Mouse (Mus musculus): ENCODE measurements around the gene Mcm8.

Gene Mcm8

DNA sequence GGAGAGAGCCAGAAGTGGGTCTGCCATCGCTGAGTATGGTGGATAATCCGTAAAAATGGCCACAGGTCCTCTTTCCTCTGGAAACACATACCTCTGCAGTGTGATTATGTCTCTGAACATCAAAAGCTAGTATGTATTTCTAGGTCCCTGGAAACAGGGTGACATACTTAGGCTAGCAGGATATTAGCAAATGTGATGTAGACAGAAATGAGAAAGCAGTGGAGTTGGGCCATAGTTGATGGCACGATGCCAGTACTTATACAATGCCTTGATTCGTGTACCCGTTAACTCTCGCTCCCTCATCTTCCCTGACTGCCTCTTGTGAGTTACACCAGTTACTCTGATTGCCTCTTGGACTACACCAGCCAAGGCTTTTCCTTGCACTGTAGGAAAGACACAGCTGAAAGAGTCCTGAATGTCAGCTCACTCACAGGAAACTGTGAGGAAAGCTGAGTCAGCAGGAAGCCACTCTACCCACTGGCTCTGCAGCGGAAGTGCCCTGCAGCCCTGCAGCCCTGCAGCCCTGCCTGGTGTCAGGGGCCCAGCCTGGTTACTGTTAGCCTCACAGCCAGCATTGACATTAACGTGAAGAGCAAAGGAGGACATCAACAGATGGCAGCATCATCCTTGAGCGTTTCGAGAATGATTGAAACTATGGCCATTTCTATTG, 57.9 kb downstream of the Mcm8 start:
- DNase-seq (ENCODE audit: extremely low spot score): no peak

DNA sequence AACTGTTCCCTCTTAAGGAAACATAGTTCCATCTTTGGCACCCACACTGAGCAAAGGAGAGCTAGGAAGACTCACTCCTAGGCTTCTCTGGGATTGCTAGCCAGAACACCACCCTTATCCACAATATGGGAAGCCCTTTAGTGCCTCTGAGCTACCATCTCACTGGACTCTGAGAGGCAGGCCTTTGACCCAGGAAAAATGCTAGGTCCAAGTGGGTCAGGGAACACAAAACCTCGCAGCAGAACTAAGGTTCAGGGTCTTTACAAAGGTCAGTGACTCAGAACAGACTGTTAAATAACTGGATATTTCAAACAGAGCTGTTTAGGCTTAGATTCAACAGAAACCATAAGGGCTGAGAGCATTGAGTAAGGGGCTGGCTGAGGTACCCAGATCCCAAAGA, 61.0 kb downstream of the Mcm8 start:
- DNase-seq (ENCODE audit: extremely low spot score): no peak

- DNase-seq (ENCODE audit: extremely low spot score): peak; percentile 68
Measured at GRCm38 (mm10) chr2:132879261-132880044, 63.5 kb downstream of the Mcm8 start.

GRCm38 (mm10) chr2:132880844-132881645, 65.1 kb downstream of the Mcm8 start, which contains the start of gene Lrrn4:
Gene Lrrn4, minus strand, starts transcription at chr2:132880891.
- DNase-seq (ENCODE audit: extremely low spot score): peak; percentile 60

DNA sequence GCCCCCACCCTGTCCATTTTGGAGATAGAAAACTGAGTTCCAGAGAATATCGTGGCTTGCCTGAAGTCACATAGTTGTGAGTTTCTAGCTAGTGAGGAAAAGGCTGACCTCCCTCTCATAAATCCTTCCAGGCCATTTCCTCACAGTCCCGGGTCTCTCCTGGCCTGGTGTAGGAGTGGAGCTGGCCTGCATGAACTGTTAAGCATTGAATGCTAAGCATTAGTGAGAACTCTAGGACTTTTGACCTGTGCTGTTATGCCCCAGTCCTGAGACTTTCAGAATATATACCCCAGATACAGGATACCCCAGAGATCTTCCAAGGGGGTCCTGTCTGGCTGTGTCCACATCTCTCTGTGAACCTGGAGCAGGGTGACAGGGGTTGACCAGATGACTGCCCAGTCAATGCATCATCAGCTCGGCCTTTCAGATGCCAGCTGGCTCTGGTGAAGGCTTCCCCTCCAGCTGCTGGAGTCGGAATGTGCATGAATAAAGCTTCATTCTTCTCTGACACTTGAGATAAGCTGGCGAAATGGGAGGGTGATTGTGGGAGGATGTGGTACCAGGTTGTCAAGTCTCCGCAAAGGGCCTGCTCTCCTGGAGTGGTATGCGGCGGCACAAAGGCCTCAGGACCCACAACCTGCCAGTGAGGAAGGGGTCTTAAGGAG, 68.5 kb downstream of the Mcm8 start:
- DNase-seq (ENCODE audit: extremely low spot score): no peak

DNA sequence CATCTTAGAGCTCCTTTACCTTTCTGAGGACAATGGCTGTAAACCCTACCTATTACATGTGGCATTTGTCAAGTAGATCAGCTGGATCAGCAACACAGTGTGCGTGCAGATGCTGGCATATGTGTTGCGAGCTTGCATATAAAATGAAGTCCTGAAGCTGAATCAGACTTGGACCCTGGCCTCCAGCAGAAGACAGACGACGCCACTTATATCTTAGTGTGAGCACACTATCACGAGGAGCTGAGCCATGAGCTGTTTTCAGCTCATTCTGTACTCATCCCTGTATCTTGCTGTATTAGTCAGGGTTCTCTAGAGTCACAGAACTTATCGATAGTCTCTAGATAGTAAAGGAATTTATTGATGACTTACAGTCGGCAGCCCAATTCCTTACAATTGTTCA, 69.4 kb downstream of the Mcm8 start:
- no peak for DNase-seq (ENCODE audit: extremely low spot score)
